Mouse (Mus musculus) hindbrain, embryonic 11.5 days (tissue): ENCODE results near the gene Serhl. TPM values are rescaled to one million over a fixed set of nuclear protein-coding genes. Genes with fewer than 3 reads are reported as not detected.
A peak's percentile ranks its signal among the peaks of the same experiment; 100 is the strongest.

Experiments used
- ATAC-seq: fragments of 200-750 bp; cut with Nextera tagmentation; 2 replicates; pipeline ENCODE4 v1.8.0; 2017; ENCODE audit warnings: mild to moderate bottlenecking, moderate TSS enrichment, moderate library complexity; ENCODE audit not compliant: low FRiP score
- DNase-seq: peaks from one replicate; pipeline ENCODE4 v3.0.0-alpha.2; 2015; ENCODE audit warnings: low spot score
- H3K27ac ChIP-seq: fragments of 300-500 bp; sonication (generic); 2 replicates; pipeline ENCODE4 v1.5.1; 2014; ENCODE audit warnings: mild to moderate bottlenecking, low read depth, low read length
- H3K27me3 ChIP-seq: fragments of 300-500 bp; sonication (generic); 2 replicates; pipeline ENCODE4 v1.6.1; 2014; ENCODE audit warnings: mild to moderate bottlenecking, low read length, moderate library complexity, mixed read lengths; ENCODE audit not compliant: control insufficient read depth, insufficient read depth
- H3K36me3 ChIP-seq: fragments of 300-500 bp; sonication (generic); 2 replicates; pipeline ENCODE4 v1.6.1; 2014; ENCODE audit warnings: mild to moderate bottlenecking, low read length, moderate library complexity, mixed read lengths; ENCODE audit not compliant: control insufficient read depth, insufficient read depth
- H3K4me1 ChIP-seq: fragments of 300-500 bp; sonication (generic); replicated peaks from 2 replicates; pipeline ENCODE4 v1.6.1; 2014; ENCODE audit warnings: low read length, mixed read lengths; ENCODE audit not compliant: control insufficient read depth, insufficient read depth
- H3K4me2 ChIP-seq: fragments of 300-500 bp; sonication (generic); replicated peaks from 2 replicates; pipeline ENCODE4 v1.6.1; 2014; ENCODE audit warnings: mild to moderate bottlenecking, low read depth, low read length
- H3K4me3 ChIP-seq: fragments of 300-500 bp; sonication (generic); 2 replicates; pipeline ENCODE4 v1.5.1; 2014; ENCODE audit warnings: low read depth, low read length
- H3K9ac ChIP-seq: fragments of 300-500 bp; sonication (generic); 2 replicates; pipeline ENCODE4 v1.6.1; 2014; ENCODE audit warnings: low read depth, low read length
- H3K9me3 ChIP-seq: fragments of 300-500 bp; sonication (generic); 2 replicates; pipeline ENCODE4 v1.6.1; 2016; ENCODE audit warnings: low read length; ENCODE audit not compliant: control insufficient read depth
- WGBS: fragments of 180-500 bp; shearing (Covaris S2); extraction: QIAGEN DNeasy Blood & Tissue Kit; methylation state at CpG from one replicate; pipeline ENCODE4 v1.1.7; 2014; 5-methylcytosine and 5-hydroxymethylcytosine counted together
- polyA plus RNA-seq: library from polyadenylated mRNA; unstranded; fragments of >200 nt; fragmentation: Nextera tagmentation; extraction: Ambion mirVana; gene quantifications from 2 replicates; pipeline ENCODE4 v1.2.1, GENCODE M21; 2014

Gene Serhl
- polyA plus RNA-seq, 1 experiment from 2014 or later = 40.2 TPM

- H3K9me3 ChIP-seq = no peaks in the 10 kb centered on the region
- H3K27me3 ChIP-seq = no peaks in the 10 kb centered on the region
- DNase-seq (no peak), ATAC-seq (no peak)
- no peak overlapping the region for H3K9ac ChIP-seq
- no peak overlapping the region for H3K27ac ChIP-seq
- no peak overlapping the region for H3K4me3 ChIP-seq
- 0 out of 2 replicates have a peak, but pooled peaks cover 9% of the 10 kb centered on the region for H3K36me3 ChIP-seq
- over 99% methylated on average over 9 of the region's 9 CpGs for WGBS
- 0 out of 2 replicates have a peak, but pooled peaks cover 2% of the 10 kb centered on the region for H3K4me1 ChIP-seq
- H3K4me2 ChIP-seq = no peak overlapping the region
These were observed 70.5 kb downstream of the Serhl start for GRCm38 (mm10) chr15:83159823-83160222.

GRCm38 (mm10) chr15:83160561-83160960 lies 71.3 kb downstream of the Serhl start:
- Histone ChIP-seq H3K4me2 (no peak overlapping the region), H3K9me3 (no peaks in the 10 kb centered on the region), H3K4me1 (0 out of 2 replicates have a peak, but pooled peaks cover 2% of the 10 kb centered on the region), H3K27me3 (no peaks in the 10 kb centered on the region), H3K36me3 (0 out of 2 replicates have a peak, but pooled peaks cover 9% of the 10 kb centered on the region), H3K4me3 (no peak overlapping the region), H3K27ac (no peak overlapping the region), H3K9ac (no peak overlapping the region)
- 91% methylated on average over 4 of the region's 4 CpGs for WGBS
- DNase-seq (no peak), ATAC-seq (no peak)

GRCm38 (mm10) chr15:83161062-83161748 lies 71.9 kb downstream of the Serhl start:
- Histone ChIP-seq H3K27ac (peak overlapping the region; percentile 2; the same call in 1 of the 2 replicates), H3K9ac (no peak overlapping the region; the same call in 1 of the 2 replicates), H3K4me3 (no peak overlapping the region), H3K4me2 (no peak overlapping the region), H3K36me3 (0 out of 2 replicates have a peak, but pooled peaks cover 9% of the 10 kb centered on the region), H3K9me3 (no peaks in the 10 kb centered on the region), H3K27me3 (no peaks in the 10 kb centered on the region), H3K4me1 (0 out of 2 replicates have a peak, but pooled peaks cover 2% of the 10 kb centered on the region)
- ATAC-seq (peak; percentile 68), DNase-seq (peak; percentile 33)
- WGBS = 25% methylated on average over 10 of the region's 10 CpGs

- Histone ChIP-seq H3K4me2 (no peak overlapping the region), H3K4me3 (no peak overlapping the region), H3K9me3 (no peaks in the 10 kb centered on the region), H3K36me3 (0 out of 2 replicates have a peak, but pooled peaks cover 9% of the 10 kb centered on the region), H3K9ac (no peak overlapping the region), H3K4me1 (0 out of 2 replicates have a peak, but pooled peaks cover 2% of the 10 kb centered on the region), H3K27me3 (no peaks in the 10 kb centered on the region), H3K27ac (no peak overlapping the region)
- ATAC-seq (no peak), DNase-seq (no peak)
- WGBS = 89% methylated on average over 4 of the region's 4 CpGs
These were observed 72.7 kb downstream of the Serhl start for GRCm38 (mm10) chr15:83162001-83162400.

GRCm38 (mm10) chr15:83162818-83163485 lies 73.6 kb downstream of the Serhl start:
- H3K4me2 ChIP-seq = no peak overlapping the region
- no peaks in the 10 kb centered on the region for H3K27me3 ChIP-seq
- H3K4me1 ChIP-seq = 0 out of 2 replicates have a peak, but pooled peaks cover 2% of the 10 kb centered on the region
- 89% methylated on average over 11 of the region's 11 CpGs for WGBS
- DNase-seq (no peak), ATAC-seq (no peak)
- no peak overlapping the region for H3K9ac ChIP-seq
- H3K4me3 ChIP-seq = no peak overlapping the region
- no peak overlapping the region for H3K27ac ChIP-seq
- H3K9me3 ChIP-seq = no peaks in the 10 kb centered on the region
- H3K36me3 ChIP-seq = 0 out of 2 replicates have a peak, but pooled peaks cover 6% of the 10 kb centered on the region

GRCm38 (mm10) chr15:83164971-83165471 lies 75.7 kb downstream of the Serhl start:
- H3K9me3 ChIP-seq = no peaks in the 10 kb centered on the region
- no peaks in the 10 kb centered on the region for H3K36me3 ChIP-seq
- ATAC-seq = no peak
- no peak for DNase-seq
- H3K4me1 ChIP-seq = 0 out of 2 replicates have a peak, but pooled peaks cover 2% of the 10 kb centered on the region
- H3K27ac ChIP-seq = no peak overlapping the region
- H3K4me2 ChIP-seq = no peak overlapping the region
- no peak overlapping the region for H3K4me3 ChIP-seq
- no peaks in the 10 kb centered on the region for H3K27me3 ChIP-seq
- 77% methylated on average over 5 of the region's 5 CpGs for WGBS
- H3K9ac ChIP-seq = no peak overlapping the region

GRCm38 (mm10) chr15:83165526-83166315 lies 76.4 kb downstream of the Serhl start:
- Histone ChIP-seq H3K9ac (no peak overlapping the region), H3K27ac (no peak overlapping the region), H3K4me3 (no peak overlapping the region), H3K4me2 (no peak overlapping the region), H3K4me1 (0 out of 2 replicates have a peak, but pooled peaks cover 2% of the 10 kb centered on the region), H3K27me3 (no peaks in the 10 kb centered on the region), H3K9me3 (no peaks in the 10 kb centered on the region), H3K36me3 (no peaks in the 10 kb centered on the region)
- WGBS = 95% methylated on average over 12 of the region's 13 CpGs
- ATAC-seq = no peak
- no peak for DNase-seq
